Mouse (Mus musculus): Measurements from ENCODE around the gene C1qtnf2. TPM values are rescaled to one million over a fixed set of nuclear protein-coding genes. Genes with fewer than 3 reads are reported as not detected.

Gene C1qtnf2
- polyA plus RNA-seq (2015; fragmentation: Nextera tagmentation; extraction: Ambion mirVana), result 6.4 and 8.1 TPM in 2 replicates

- Histone ChIP-seq H3K9ac (peak within 1 kb of the TSS; percentile 41; the same call in 1 of the 2 replicates), H3K4me3 (peak within 1 kb of the TSS; percentile 46), H3K4me1 (replicated peaks) (peaks cover 14% of the 10 kb centered on the region), H3K36me3 (no peaks in the 10 kb centered on the region), H3K4me2 (peak within 1 kb of the TSS; percentile 76), H3K27ac (no peak within 1 kb of the TSS), H3K27me3 (no peaks in the 10 kb centered on the region; the same call in 1 of the 2 replicates), H3K9me3 (replicated peaks) (no peaks in the 10 kb centered on the region)
- 3% methylated on average over 24 of the region's 24 CpGs for WGBS
- ATAC-seq (replicated peaks; ENCODE audit: insufficient number of reproducible peaks, insufficient read depth, low FRiP score, low read depth), result peak; percentile 58; the same call in 1 of the 2 replicates
Observed at GRCm38 (mm10) chr11:43474225-43474774, at the start of gene C1qtnf2. TSS of gene C1qtnf2 (plus strand) at chr11:43474276.

- Histone ChIP-seq H3K4me2 (no peak overlapping the region), H3K9me3 (replicated peaks) (no peaks in the 10 kb centered on the region), H3K27me3 (no peaks in the 10 kb centered on the region), H3K4me1 (replicated peaks) (peaks cover 14% of the 10 kb centered on the region), H3K36me3 (peaks cover 28% of the 10 kb centered on the region), H3K9ac (no peak overlapping the region), H3K4me3 (no peak overlapping the region), H3K27ac (no peak overlapping the region)
- ATAC-seq (replicated peaks; ENCODE audit: insufficient number of reproducible peaks, insufficient read depth, low FRiP score, low read depth), result no peak
- WGBS, result 69% methylated on average over 5 of the region's 5 CpGs
Observed at GRCm38 (mm10) chr11:43424386-43424785, 49.7 kb upstream of the C1qtnf2 start.

- 66% methylated on average over 9 of the region's 9 CpGs for WGBS
- H3K4me1 ChIP-seq (replicated peaks), result peaks cover 14% of the 10 kb centered on the region
- H3K4me3 ChIP-seq, result peak overlapping the region; percentile 80
- peak overlapping the region; percentile 75; the same call in 1 of the 2 replicates for H3K9ac ChIP-seq
- H3K4me2 ChIP-seq, result peak overlapping the region; percentile 67
- no peaks in the 10 kb centered on the region for H3K27me3 ChIP-seq
- H3K36me3 ChIP-seq, result peaks cover 26% of the 10 kb centered on the region
- H3K9me3 ChIP-seq (replicated peaks), result no peaks in the 10 kb centered on the region
- no peak overlapping the region for H3K27ac ChIP-seq
- ATAC-seq (replicated peaks; ENCODE audit: insufficient number of reproducible peaks, insufficient read depth, low FRiP score, low read depth), result no peak
Observed at GRCm38 (mm10) chr11:43425166-43425709, 48.8 kb upstream of the C1qtnf2 start.

GRCm38 (mm10) chr11:43425824-43426413 lies 48.2 kb upstream of the C1qtnf2 start, which contains the start of gene Pttg1:
TSS of gene Pttg1 (minus strand) at chr11:43426251.
- 2% methylated on average over 27 of the region's 27 CpGs for WGBS
- Histone ChIP-seq H3K9me3 (replicated peaks) (no peaks in the 10 kb centered on the region), H3K4me3 (peak within 1 kb of the TSS; percentile 80), H3K27ac (peak within 1 kb of the TSS; percentile 76), H3K36me3 (peaks cover 22% of the 10 kb centered on the region), H3K27me3 (no peaks in the 10 kb centered on the region), H3K4me2 (peak within 1 kb of the TSS; percentile 67), H3K9ac (peak within 1 kb of the TSS; percentile 75), H3K4me1 (replicated peaks) (peaks cover 14% of the 10 kb centered on the region)
- ATAC-seq (replicated peaks; ENCODE audit: insufficient number of reproducible peaks, insufficient read depth, low FRiP score, low read depth), result peak; percentile 94

- Histone ChIP-seq H3K9me3 (replicated peaks) (no peaks in the 10 kb centered on the region), H3K9ac (peak overlapping the region; percentile 75; the same call in 1 of the 2 replicates), H3K4me2 (peak overlapping the region; percentile 67), H3K27me3 (no peaks in the 10 kb centered on the region), H3K4me3 (peak overlapping the region; percentile 80), H3K36me3 (peaks cover 19% of the 10 kb centered on the region), H3K27ac (peak overlapping the region; percentile 76), H3K4me1 (replicated peaks) (peaks cover 14% of the 10 kb centered on the region)
- ATAC-seq (replicated peaks; ENCODE audit: insufficient number of reproducible peaks, insufficient read depth, low FRiP score, low read depth), result peak; percentile 59; the same call in 1 of the 2 replicates
- 15% methylated on average over 7 of the region's 7 CpGs for WGBS
Observed at GRCm38 (mm10) chr11:43426414-43426884, 47.6 kb upstream of the C1qtnf2 start.

- Histone ChIP-seq H3K36me3 (peaks cover 12% of the 10 kb centered on the region), H3K4me1 (replicated peaks) (peaks cover 7% of the 10 kb centered on the region), H3K4me2 (peak within 1 kb of the TSS; percentile 64), H3K4me3 (peak within 1 kb of the TSS; percentile 98), H3K9ac (peak within 1 kb of the TSS; percentile 82), H3K27me3 (no peaks in the 10 kb centered on the region), H3K27ac (peak within 1 kb of the TSS; percentile 58), H3K9me3 (replicated peaks) (no peaks in the 10 kb centered on the region)
- WGBS, result 7% methylated on average over 38 of the region's 38 CpGs
- ATAC-seq (replicated peaks; ENCODE audit: insufficient number of reproducible peaks, insufficient read depth, low FRiP score, low read depth), result peak; percentile 78
Observed at GRCm38 (mm10) chr11:43433254-43434023, 40.6 kb upstream of the C1qtnf2 start, which contains the start of gene Slu7. TSS of gene Slu7 (plus strand) at chr11:43433744.

- Histone ChIP-seq H3K4me2 (peak overlapping the region; percentile 64), H3K4me1 (replicated peaks) (peaks cover 7% of the 10 kb centered on the region), H3K36me3 (peaks cover 18% of the 10 kb centered on the region), H3K27ac (peak overlapping the region; percentile 58), H3K9ac (peak overlapping the region; percentile 82), H3K4me3 (peak overlapping the region; percentile 98), H3K27me3 (no peaks in the 10 kb centered on the region), H3K9me3 (replicated peaks) (no peaks in the 10 kb centered on the region)
- WGBS, result 2% methylated on average over 9 of the region's 9 CpGs
- peak; percentile 10; the same call in 1 of the 2 replicates for ATAC-seq (replicated peaks; ENCODE audit: insufficient number of reproducible peaks, insufficient read depth, low FRiP score, low read depth)
Observed at GRCm38 (mm10) chr11:43434024-43434407, 40.1 kb upstream of the C1qtnf2 start.

GRCm38 (mm10) chr11:43441121-43441520 lies 33.0 kb upstream of the C1qtnf2 start:
- H3K36me3 ChIP-seq, result peaks cover 88% of the 10 kb centered on the region
- no peak overlapping the region for H3K27ac ChIP-seq
- no peak for ATAC-seq (replicated peaks; ENCODE audit: insufficient number of reproducible peaks, insufficient read depth, low FRiP score, low read depth)
- H3K4me2 ChIP-seq, result no peak overlapping the region
- H3K4me3 ChIP-seq, result no peak overlapping the region
- no peaks in the 10 kb centered on the region for H3K27me3 ChIP-seq
- no peak overlapping the region for H3K9ac ChIP-seq
- WGBS, result 92% methylated on average over 10 of the region's 10 CpGs
- H3K4me1 ChIP-seq (replicated peaks), result no peaks in the 10 kb centered on the region
- no peaks in the 10 kb centered on the region for H3K9me3 ChIP-seq (replicated peaks)

- Histone ChIP-seq H3K27ac (no peak overlapping the region), H3K4me1 (replicated peaks) (no peaks in the 10 kb centered on the region), H3K36me3 (peaks cover 92% of the 10 kb centered on the region), H3K9me3 (replicated peaks) (no peaks in the 10 kb centered on the region), H3K27me3 (no peaks in the 10 kb centered on the region), H3K4me2 (no peak overlapping the region), H3K4me3 (no peak overlapping the region), H3K9ac (no peak overlapping the region)
- 95% methylated on average over 13 of the region's 13 CpGs for WGBS
- ATAC-seq (replicated peaks; ENCODE audit: insufficient number of reproducible peaks, insufficient read depth, low FRiP score, low read depth), result no peak
Observed at GRCm38 (mm10) chr11:43443183-43443582, 30.9 kb upstream of the C1qtnf2 start.

GRCm38 (mm10) chr11:43449916-43450315 lies 24.2 kb upstream of the C1qtnf2 start:
- WGBS, result 73% methylated on average over 2 of the region's 2 CpGs
- H3K27me3 ChIP-seq, result no peaks in the 10 kb centered on the region

GRCm38 (mm10) chr11:43451322-43451721 lies 22.8 kb upstream of the C1qtnf2 start:
- H3K27ac ChIP-seq, result no peak overlapping the region
- no peak overlapping the region for H3K4me2 ChIP-seq
- H3K4me1 ChIP-seq (replicated peaks), result no peaks in the 10 kb centered on the region
- ATAC-seq (replicated peaks; ENCODE audit: insufficient number of reproducible peaks, insufficient read depth, low FRiP score, low read depth), result no peak
- 53% methylated on average over 4 of the region's 4 CpGs for WGBS
- H3K36me3 ChIP-seq, result peaks cover 12% of the 10 kb centered on the region
- H3K9ac ChIP-seq, result no peak overlapping the region
- no peaks in the 10 kb centered on the region for H3K9me3 ChIP-seq (replicated peaks)
- H3K27me3 ChIP-seq, result no peaks in the 10 kb centered on the region
- no peak overlapping the region for H3K4me3 ChIP-seq

More at GRCm38 (mm10) chr11:43449916-43450315, 24.2 kb upstream of the C1qtnf2 start:
- H3K36me3 ChIP-seq, result peaks cover 26% of the 10 kb centered on the region
- no peak overlapping the region for H3K9ac ChIP-seq
- no peak overlapping the region for H3K4me3 ChIP-seq
- no peak overlapping the region for H3K27ac ChIP-seq
- no peak overlapping the region for H3K4me2 ChIP-seq
- no peak for ATAC-seq (replicated peaks; ENCODE audit: insufficient number of reproducible peaks, insufficient read depth, low FRiP score, low read depth)
- H3K4me1 ChIP-seq (replicated peaks), result no peaks in the 10 kb centered on the region
- no peaks in the 10 kb centered on the region for H3K9me3 ChIP-seq (replicated peaks)
